Mouse (Mus musculus) ES-Bruce4 (cell line): ENCODE results near the gene Pitpnb. TPM values are rescaled to one million over a fixed set of nuclear protein-coding genes. Genes with fewer than 3 reads are reported as not detected.

ENCODE experiments used
- H3K27ac ChIP-seq: 2 replicates; pipeline ENCODE4 v1.5.1; 2012; ENCODE audit warnings: low read length, inconsistent platforms; ENCODE audit not compliant: insufficient read depth
- H3K27me3 ChIP-seq: 2 replicates; pipeline ENCODE4 v1.6.1; 2012; ENCODE audit warnings: mild to moderate bottlenecking, low read length, inconsistent platforms; ENCODE audit not compliant: control insufficient read depth, poor library complexity, insufficient read depth, severe bottlenecking
- H3K36me3 ChIP-seq: 2 replicates; pipeline ENCODE4 v1.6.1; 2012; ENCODE audit warnings: inconsistent platforms, mild to moderate bottlenecking, low read length, moderate library complexity; ENCODE audit not compliant: control insufficient read depth, poor library complexity, insufficient read depth, severe bottlenecking
- H3K4me1 ChIP-seq: one replicate; pipeline ENCODE4 v1.8.1; 2011; ENCODE audit warnings: low read length; ENCODE audit not compliant: control insufficient read depth, insufficient read depth
- H3K4me3 ChIP-seq: 2 replicates; pipeline ENCODE4 v1.5.1; 2011; ENCODE audit warnings: low read depth, mild to moderate bottlenecking, low read length
- H3K9ac ChIP-seq: 2 replicates; pipeline ENCODE4 v1.6.1; 2012; ENCODE audit warnings: low read depth, mild to moderate bottlenecking, inconsistent platforms; ENCODE audit not compliant: poor library complexity, severe bottlenecking
- H3K9me3 ChIP-seq: replicated peaks from 2 replicates; pipeline ENCODE4 v1.6.1; 2012; ENCODE audit warnings: mild to moderate bottlenecking, low read length, inconsistent platforms; ENCODE audit not compliant: control insufficient read depth, poor library complexity, insufficient read depth, severe bottlenecking
- CTCF ChIP-seq: IDR thresholded peaks from one replicate; pipeline ENCODE4 v1.8.1; 2011; ENCODE audit warnings: low read depth, low read length
- EP300 ChIP-seq: IDR thresholded peaks from 2 replicates; pipeline ENCODE4 v1.6.1; 2011; ENCODE audit warnings: low read depth, low read length; ENCODE audit not compliant: insufficient read depth
- POLR2A ChIP-seq: IDR thresholded peaks from one replicate; pipeline ENCODE4 v1.8.1; 2011; ENCODE audit warnings: low read length; ENCODE audit not compliant: insufficient read depth
- polyA plus RNA-seq: library from polyadenylated mRNA; stranded (reverse); fragments of >200 nt; gene quantifications from 2 replicates; pipeline ENCODE4 v1.2.4, GENCODE M21; 2011; ENCODE audit warnings: low read depth; ENCODE audit not compliant: missing spikeins, insufficient read depth, insufficient read length

Gene Pitpnb
- polyA plus RNA-seq, 1 experiment = 98.3 TPM

DNA sequence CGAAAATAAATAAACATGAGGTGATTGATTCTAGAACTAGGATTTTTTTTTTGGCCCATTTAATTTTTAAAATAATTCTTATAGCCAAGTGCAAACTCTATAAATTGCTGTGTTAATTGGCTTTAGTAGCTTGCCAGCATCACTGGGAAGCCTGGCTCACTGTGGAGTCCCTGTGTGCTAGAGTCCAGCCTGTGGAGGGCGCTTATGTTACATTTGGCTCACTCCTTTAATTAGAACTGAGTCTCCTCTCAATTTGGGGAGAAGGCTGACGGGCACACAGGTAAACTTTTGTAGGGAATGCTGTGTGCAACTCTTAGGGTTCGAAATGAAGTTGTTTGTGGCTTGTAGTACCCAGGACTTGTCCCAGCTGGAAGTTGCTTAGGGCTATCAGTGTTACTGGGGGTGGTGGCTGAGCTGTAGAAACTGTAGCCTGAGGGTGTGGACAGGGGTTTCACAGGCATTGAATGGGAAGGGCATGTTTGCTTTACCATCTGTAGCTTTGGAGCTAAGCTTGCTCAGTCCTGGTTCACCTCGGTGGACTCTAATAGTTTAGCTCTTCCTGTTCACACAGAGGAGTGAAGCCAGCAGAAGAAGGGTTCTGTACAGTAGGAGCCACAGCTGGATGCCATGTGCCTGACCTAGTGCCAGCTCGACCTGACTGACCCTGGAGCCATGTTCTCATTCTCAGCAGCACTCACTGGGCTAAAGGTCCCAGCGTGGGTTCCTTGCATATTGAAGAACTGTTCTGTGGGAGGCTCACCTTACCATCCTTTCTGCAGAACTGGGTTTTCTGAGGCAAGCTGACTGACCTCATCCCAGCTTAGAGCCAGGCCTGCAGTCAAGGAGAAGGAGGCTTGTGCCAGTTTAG is 47.8 kb downstream of the Pitpnb start:
- Histone ChIP-seq H3K4me1 (no peaks in the 10 kb centered on the region), H3K36me3 (peaks cover 21% of the 10 kb centered on the region), H3K4me3 (no peak overlapping the region), H3K27ac (no peak overlapping the region), H3K9ac (no peak overlapping the region), H3K9me3 (no peaks in the 10 kb centered on the region), H3K27me3 (no peaks in the 10 kb centered on the region)
- TF ChIP-seq CTCF = peak; percentile 25
- TF ChIP-seq EP300 = no peak
- TF ChIP-seq POLR2A = no peak

DNA sequence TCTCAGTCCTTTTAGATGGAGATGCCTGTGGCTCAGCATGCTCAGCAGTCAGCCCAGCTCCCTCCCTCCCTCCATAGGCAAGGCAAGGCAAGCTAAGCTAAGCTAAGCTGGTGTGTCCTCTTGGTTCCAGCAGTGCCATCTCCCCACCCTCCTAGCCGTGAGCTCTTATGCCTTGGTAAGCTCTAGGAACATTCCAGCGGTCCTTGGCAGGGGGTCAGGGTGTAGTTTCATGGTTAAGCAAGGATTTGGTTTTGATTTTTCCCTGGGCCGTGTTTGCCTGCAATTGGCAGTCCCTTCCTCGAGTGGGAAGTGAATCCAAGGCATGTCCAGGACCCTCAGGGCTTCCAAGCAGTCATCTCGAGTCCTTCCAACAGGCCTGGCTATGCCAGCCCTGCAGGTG is 52.8 kb downstream of the Pitpnb start:
- Histone ChIP-seq H3K27ac (no peak overlapping the region), H3K27me3 (no peaks in the 10 kb centered on the region), H3K9ac (no peak overlapping the region), H3K36me3 (peaks cover 36% of the 10 kb centered on the region), H3K4me3 (no peak overlapping the region), H3K4me1 (no peaks in the 10 kb centered on the region), H3K9me3 (no peaks in the 10 kb centered on the region)
- TF ChIP-seq CTCF (no peak), EP300 (no peak), POLR2A (no peak)

DNA sequence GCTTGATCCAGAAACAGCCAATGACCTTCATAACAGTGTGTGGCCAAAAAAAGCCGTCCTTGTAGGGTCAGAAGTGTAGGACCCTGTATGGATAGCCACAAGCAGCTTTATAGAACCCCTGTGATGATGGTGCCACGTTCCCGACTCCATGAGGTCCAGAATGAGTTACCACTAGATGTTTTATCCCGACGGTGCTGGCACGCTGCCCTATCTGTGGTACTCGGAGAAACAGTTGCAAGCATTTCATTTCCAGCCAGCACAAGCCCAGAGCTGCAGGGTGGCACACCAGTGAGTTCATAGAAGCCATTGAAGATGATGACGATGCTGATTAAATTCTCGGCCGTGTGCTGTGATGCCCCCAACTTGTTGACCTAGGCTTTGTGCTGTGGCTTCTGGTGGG is 60.3 kb downstream of the Pitpnb start:
- Histone ChIP-seq H3K36me3 (peaks cover 10% of the 10 kb centered on the region), H3K9ac (no peak overlapping the region), H3K4me3 (no peak overlapping the region), H3K4me1 (no peaks in the 10 kb centered on the region), H3K9me3 (no peaks in the 10 kb centered on the region), H3K27me3 (no peaks in the 10 kb centered on the region), H3K27ac (no peak overlapping the region)
- TF ChIP-seq POLR2A (no peak), CTCF (no peak), EP300 (no peak)

DNA sequence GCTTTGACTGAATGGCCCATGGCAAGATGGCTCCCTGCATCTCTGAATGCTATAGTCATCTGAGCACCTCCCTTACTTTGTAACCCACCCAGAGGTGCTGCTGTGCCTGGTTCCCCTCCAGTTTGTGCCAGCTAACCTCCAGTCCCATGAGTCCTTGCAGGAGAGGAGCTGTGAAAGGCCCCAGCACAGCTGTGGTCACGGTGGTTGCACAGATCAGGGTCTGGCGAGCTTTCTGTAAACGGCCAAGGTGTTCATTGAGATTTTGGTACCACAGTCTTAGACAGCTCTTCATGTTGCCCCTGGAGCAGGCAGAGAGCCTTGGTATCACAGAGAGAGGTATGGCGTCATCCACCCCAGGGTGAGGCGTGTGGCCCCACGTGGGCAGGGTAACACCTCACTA is 60.9 kb downstream of the Pitpnb start:
- TF ChIP-seq CTCF (no peak), EP300 (no peak), POLR2A (no peak)
- Histone ChIP-seq H3K4me1 (no peaks in the 10 kb centered on the region), H3K9me3 (no peaks in the 10 kb centered on the region), H3K27ac (no peak overlapping the region), H3K27me3 (no peaks in the 10 kb centered on the region), H3K4me3 (no peak overlapping the region), H3K36me3 (peaks cover 6% of the 10 kb centered on the region), H3K9ac (no peak overlapping the region)

DNA sequence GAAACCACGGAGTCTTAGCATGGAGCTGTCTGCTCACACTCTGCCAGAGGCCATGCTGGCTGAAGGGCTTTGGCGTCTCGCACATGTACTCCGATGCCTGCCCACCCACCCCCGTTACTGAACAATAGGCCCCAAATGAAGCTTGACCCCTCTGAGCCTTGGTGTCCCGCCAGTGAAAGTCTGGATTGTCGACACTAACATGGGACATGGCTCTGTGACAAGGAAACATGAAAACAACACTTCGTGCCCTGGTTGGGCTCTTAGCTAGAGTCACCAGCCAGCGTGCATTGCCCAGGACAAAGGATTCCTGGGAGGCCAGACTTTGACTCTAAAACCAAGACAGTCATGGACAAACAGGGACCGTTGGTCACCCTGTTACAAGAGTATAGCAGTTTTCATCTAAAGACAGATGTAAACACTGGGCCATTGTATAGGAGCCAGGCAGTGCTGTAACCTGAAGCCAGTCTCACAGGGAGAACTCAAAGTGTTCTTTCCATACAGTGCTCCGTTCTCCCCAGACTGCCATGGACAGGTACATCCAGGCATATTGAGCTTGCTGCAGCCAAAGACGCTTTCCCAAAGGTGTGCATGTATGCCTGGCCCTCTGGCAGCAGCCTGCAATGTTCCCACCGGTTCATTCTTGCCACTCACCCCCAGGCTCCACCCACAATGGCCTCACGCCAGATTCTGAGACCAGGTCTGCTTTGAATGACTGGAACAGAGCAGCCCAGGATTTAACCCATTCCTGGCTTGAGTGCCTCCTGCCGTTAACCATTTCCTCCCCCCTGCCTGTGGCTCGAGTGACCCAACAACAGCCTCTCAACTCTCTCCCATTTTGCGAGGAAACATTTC is 63.0 kb downstream of the Pitpnb start:
- no peak for TF ChIP-seq POLR2A
- TF ChIP-seq EP300 = no peak
- no peak for TF ChIP-seq CTCF
- Histone ChIP-seq H3K4me1 (no peaks in the 10 kb centered on the region), H3K4me3 (no peak overlapping the region)

More for the DNA sequence above, 63.0 kb downstream of the Pitpnb start:
- Histone ChIP-seq H3K27ac (no peak overlapping the region), H3K9me3 (no peaks in the 10 kb centered on the region), H3K36me3 (no peaks in the 10 kb centered on the region), H3K27me3 (no peaks in the 10 kb centered on the region), H3K9ac (no peak overlapping the region)
